Mouse (Mus musculus): Measurements from ENCODE around the gene Naa35. TPM values are rescaled to one million over a fixed set of nuclear protein-coding genes. Genes with fewer than 3 reads are reported as not detected.

The Naa35 gene
- polyA plus RNA-seq, 1 experiment from 2014 or later = 78.4 TPM

- no peak for DNase-seq (ENCODE audit: low spot score)
Observed at GRCm38 (mm10) chr13:59637800-59638199, 52.7 kb downstream of the Naa35 start.

- no peak for DNase-seq (ENCODE audit: low spot score)
Observed at GRCm38 (mm10) chr13:59639368-59640177, 54.5 kb downstream of the Naa35 start.

GRCm38 (mm10) chr13:59640178-59640440 lies 55.0 kb downstream of the Naa35 start:
- no peak for DNase-seq (ENCODE audit: low spot score)

- no peak for DNase-seq (ENCODE audit: low spot score)
Observed at GRCm38 (mm10) chr13:59642818-59643217, 57.8 kb downstream of the Naa35 start.

- no peak for DNase-seq (ENCODE audit: low spot score)
Observed at GRCm38 (mm10) chr13:59645491-59645890, 60.4 kb downstream of the Naa35 start.

GRCm38 (mm10) chr13:59646674-59647244 lies 61.7 kb downstream of the Naa35 start:
- DNase-seq (ENCODE audit: low spot score) = no peak

GRCm38 (mm10) chr13:59647484-59647883 lies 62.4 kb downstream of the Naa35 start:
- DNase-seq (ENCODE audit: low spot score) = no peak

- DNase-seq (ENCODE audit: low spot score) = no peak
Observed at GRCm38 (mm10) chr13:59648598-59648997, 63.5 kb downstream of the Naa35 start.

GRCm38 (mm10) chr13:59649781-59650180 lies 64.7 kb downstream of the Naa35 start:
- no peak for DNase-seq (ENCODE audit: low spot score)

- no peak for DNase-seq (ENCODE audit: low spot score)
Observed at GRCm38 (mm10) chr13:59652651-59653050, 67.6 kb downstream of the Naa35 start.

- no peak for DNase-seq (ENCODE audit: low spot score)
Observed at GRCm38 (mm10) chr13:59653136-59653535, 68.1 kb downstream of the Naa35 start.

- DNase-seq (ENCODE audit: low spot score) = no peak
Observed at GRCm38 (mm10) chr13:59654465-59654864, 69.4 kb downstream of the Naa35 start.

- no peak for DNase-seq (ENCODE audit: low spot score)
Observed at GRCm38 (mm10) chr13:59655718-59656315, 70.8 kb downstream of the Naa35 start.

GRCm38 (mm10) chr13:59656316-59656832 lies 71.3 kb downstream of the Naa35 start:
- DNase-seq (ENCODE audit: low spot score) = peak; percentile 16

GRCm38 (mm10) chr13:59656975-59657388 lies 71.9 kb downstream of the Naa35 start:
- no peak for DNase-seq (ENCODE audit: low spot score)

GRCm38 (mm10) chr13:59657781-59658180 lies 72.7 kb downstream of the Naa35 start:
- DNase-seq (ENCODE audit: low spot score) = no peak

GRCm38 (mm10) chr13:59660371-59660770 lies 75.3 kb downstream of the Naa35 start:
- no peak for DNase-seq (ENCODE audit: low spot score)

- DNase-seq (ENCODE audit: low spot score) = no peak
Observed at GRCm38 (mm10) chr13:59661387-59661786, 76.3 kb downstream of the Naa35 start.

GRCm38 (mm10) chr13:59661966-59662365 lies 76.9 kb downstream of the Naa35 start:
- no peak for DNase-seq (ENCODE audit: low spot score)

GRCm38 (mm10) chr13:59663939-59664712 lies 79.1 kb downstream of the Naa35 start:
- no peak for DNase-seq (ENCODE audit: low spot score)

- DNase-seq (ENCODE audit: low spot score) = no peak
Observed at GRCm38 (mm10) chr13:59667763-59668162, 82.7 kb downstream of the Naa35 start.

Measured in thymus, postnatal 0 days (tissue).